Mouse (Mus musculus) monocyte, adult 5-6 weeks (primary cell): Measurements from ENCODE around the gene Gm6040. TPM values are rescaled to one million over a fixed set of nuclear protein-coding genes. Genes with fewer than 3 reads are reported as not detected.

Experiments used
- ATAC-seq: fragments of 153-309, 156-312 bp; replicated peaks from 2 replicates; pipeline ENCODE4 v1.8.0; 2017; ENCODE audit warnings: mild to moderate bottlenecking; ENCODE audit not compliant: low TSS enrichment, insufficient number of reproducible peaks, severe bottlenecking, poor library complexity, low FRiP score
- total RNA-seq: library from RNA; stranded (forward); fragments of 200-1000, 200-491, 200-594 nt; gene quantifications from 3 replicates; pipeline ENCODE4 v1.2.3, GENCODE M21; 2017

Gm6040 gene
- not detected in 3 replicates for total RNA-seq

DNA sequence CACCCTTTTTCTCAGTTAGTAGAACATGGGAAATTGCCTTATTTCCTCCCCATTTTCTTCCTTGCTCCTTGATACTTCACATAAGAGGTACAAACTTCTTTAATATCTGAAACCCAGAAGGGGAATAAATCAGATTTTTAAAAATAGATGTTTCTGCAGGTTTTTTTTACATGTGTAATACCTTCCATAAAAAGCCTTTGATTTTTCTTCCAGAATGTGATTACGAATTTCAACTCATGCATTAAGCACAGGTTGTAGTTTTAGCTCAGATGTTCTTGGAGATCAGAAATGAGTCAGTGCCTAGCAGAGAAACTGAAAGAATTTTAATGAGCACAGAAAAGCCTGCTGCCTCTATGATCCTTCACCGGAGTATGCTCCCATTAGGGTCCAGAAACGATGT lies at the start of gene Gm6040:
TSS of gene Gm6040 (minus strand) at position 101 of the 400 bp plus-strand sequence.
- no peak for ATAC-seq

DNA sequence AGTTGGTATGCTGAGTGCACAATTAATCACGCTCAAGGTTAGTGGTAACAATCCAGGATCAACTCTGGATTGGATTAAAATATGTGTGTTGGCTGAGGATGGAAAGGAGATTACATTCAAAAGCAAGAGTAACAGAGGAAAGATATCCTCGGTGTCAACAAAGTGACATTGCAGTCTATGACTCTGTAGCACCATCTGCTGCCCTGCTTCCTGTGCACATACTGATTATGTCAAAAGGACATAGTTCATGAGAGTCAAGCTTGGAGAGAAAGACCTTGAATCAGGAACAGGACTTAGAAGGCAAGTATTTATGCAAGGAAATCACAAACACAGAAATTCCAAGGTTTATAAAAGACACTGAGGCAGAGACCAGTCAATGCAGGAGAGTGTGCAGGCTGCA lies 42.7 kb upstream of the Gm6040 start:
- no peak for ATAC-seq

DNA sequence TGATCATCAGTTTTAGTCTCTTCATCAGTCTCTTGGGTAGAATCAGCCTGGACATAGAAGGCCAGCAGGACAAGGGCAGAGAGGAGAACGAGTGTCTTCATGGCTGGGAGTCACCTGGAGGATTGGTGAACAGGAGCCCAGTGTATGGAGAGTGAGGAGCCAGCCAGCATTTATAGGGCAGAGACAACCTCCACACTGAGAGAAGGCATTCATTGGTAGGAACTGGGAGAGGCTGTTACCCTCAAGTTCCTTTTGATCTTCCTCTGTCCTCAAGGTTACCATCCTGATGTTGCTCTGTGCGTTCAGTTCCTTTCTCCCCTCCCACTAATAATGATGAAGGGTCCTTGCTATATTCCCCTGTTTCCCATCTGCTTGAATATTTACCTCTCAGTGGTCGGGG lies 22.7 kb upstream of the Gm6040 start, which contains the start of gene AY761185:
TSS of gene AY761185 (minus strand) at position 101 of the 400 bp plus-strand sequence.
- no peak for ATAC-seq

DNA sequence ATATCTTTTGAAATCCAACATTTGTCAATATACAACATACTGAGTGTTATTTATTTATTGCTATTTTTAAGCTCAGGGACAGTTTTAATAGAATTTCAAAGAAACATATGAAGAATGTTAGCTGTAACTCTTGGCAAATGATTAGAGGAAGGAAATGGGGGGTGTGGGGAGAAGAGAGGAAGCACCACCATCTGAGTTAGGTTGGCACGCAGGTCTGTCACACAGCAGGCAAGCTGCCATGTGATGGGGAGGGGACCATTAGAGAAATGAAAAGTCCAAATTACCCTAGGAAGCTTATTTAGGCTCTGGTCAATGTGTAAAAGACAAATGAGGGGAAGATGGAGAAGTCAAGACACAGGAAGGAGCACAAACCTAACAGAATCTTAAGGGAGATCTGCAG lies 9.6 kb downstream of the Gm6040 start:
- ATAC-seq = no peak

DNA sequence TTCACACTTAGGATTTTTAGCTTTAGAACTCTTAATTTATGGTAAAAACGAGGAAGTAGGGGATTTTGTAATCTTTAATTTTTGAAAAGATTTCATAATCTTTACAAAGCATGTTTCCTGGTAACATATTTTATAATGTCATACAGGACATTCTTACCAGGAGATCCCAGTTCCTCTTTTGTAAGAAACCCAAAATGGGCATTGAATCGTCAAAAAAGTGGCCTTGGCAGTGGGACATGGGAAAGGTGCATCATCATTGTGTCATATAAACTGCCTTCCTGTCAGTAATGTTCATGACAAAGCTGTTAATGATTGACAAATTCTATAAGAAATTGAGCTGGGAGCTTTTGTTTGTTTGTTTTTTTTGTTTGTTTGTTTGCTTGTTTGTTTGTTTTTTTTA lies 13.6 kb downstream of the Gm6040 start:
- ATAC-seq = no peak

DNA sequence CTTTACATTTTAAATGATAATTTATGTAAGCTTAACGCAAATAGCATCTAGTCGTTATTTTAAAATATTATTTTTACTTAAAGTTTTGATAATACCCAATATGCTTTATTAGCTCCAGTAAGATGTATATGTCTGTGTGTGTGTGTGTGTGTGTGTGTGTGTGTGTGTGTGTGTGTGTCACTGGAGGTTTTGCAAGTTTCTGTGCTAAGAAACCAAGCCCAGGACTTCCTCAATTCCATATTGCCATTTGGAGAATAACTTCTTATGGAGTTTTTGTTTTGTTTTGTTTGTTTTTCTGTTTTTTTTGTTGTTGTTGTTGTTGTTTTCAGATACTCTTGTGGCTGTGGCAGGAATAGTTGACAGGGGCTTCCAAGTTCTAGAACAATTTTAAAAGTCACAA lies 14.8 kb downstream of the Gm6040 start:
- ATAC-seq = no peak

DNA sequence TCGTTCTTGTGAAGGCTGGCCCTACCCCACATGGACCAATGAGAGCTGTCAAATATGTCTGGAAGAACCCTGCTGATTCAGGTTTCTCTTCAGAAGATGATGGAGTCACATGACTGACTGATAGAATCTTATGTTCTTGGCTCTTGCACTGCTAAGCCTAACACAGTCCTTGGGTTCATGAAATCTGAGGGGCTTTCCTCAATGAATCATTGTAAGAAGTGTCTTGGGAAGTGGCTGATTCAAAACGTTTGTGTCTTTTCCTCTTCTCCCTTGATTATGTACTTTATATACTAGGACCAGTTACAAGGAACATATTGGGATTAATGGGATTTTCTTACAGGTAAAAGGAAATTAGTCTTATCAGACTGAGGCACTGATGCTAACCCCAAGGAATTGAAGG lies 19.3 kb downstream of the Gm6040 start, which contains the start of gene Gm15056:
TSS of gene Gm15056 (minus strand) at position 101 of the 400 bp plus-strand sequence.
- ATAC-seq = no peak

DNA sequence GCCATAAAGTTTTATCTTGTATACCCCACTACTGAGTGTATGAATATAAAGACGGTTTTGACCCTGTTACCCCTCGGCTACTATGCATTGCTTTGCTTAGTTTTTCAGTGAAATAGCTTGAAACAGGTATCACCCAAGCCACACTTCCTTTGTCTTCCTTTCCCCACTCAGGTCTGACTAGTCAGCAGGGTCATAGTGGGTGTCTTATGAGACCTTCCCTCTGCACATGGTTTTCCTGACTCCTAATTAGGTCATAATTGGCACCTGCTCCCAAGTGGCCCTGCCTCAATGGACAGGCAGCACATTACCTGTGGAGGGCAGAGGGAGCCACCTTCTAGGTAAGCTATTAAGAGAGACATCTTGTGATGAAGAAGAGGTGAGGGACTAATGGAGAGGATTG lies 29.5 kb downstream of the Gm6040 start, which contains the start of gene Defb33:
TSS of gene Defb33 (plus strand) at position 301 of the 400 bp plus-strand sequence.
- ATAC-seq = no peak

DNA sequence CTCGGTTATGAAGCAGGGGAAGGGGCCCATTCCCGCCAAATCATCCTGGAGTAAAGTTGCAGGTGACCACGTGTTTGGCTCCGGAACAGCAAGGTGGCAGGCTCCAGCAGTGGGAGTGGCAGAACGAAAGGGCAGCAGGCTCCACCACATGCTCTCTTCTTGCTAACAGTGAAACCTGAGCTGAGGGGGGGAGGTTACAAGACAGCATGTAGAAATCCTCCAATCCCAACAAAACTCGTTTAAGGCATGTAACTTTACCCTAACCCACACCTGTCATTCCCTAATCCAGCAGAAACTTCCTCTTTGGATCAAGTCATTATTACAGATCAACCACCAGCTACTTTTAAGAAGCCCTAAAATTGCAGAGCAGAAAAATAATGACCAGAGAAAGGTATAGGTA lies 47.3 kb downstream of the Gm6040 start:
- no peak for ATAC-seq

Other genes starting within 250 kb of the Gm6040 start
- gene Defb33, start 29.4 kb downstream of the Gm6040 start, total RNA-seq = not detected in 3 replicates
- gene Gm15056, start 19.4 kb downstream of the Gm6040 start, total RNA-seq = not detected in 3 replicates
- gene AY761185, start 22.6 kb upstream of the Gm6040 start, total RNA-seq = not detected in 3 replicates
- not detected in 3 replicates for gene Defa21, start 103.5 kb upstream of the Gm6040 start, total RNA-seq
- gene Defa23, start 133.0 kb upstream of the Gm6040 start, total RNA-seq = not detected in 3 replicates
- not detected in 3 replicates for gene Defa35, start 143.0 kb upstream of the Gm6040 start, total RNA-seq
- gene Defa25, start 162.4 kb upstream of the Gm6040 start, total RNA-seq = not detected in 3 replicates
- not detected in 3 replicates for gene Gm14851, start 174.0 kb upstream of the Gm6040 start, total RNA-seq
- gene Defa30, start 212.6 kb upstream of the Gm6040 start, total RNA-seq = not detected in 3 replicates
- not detected in 3 replicates for gene Defa22, start 240.2 kb upstream of the Gm6040 start, total RNA-seq